Mouse (Mus musculus) cerebellum, adult 2 months (tissue): ENCODE results near the gene Yod1. TPM values are rescaled to one million over a fixed set of nuclear protein-coding genes. Genes with fewer than 3 reads are reported as not detected.
A peak's percentile ranks its signal among the peaks of the same experiment; 100 is the strongest.

Experiments used
- DNase-seq, 2 experiments: peaks; one replicate each; pipeline ENCODE4 v3.0.0; 2021
- H3K27ac ChIP-seq: fragments of 200-500 bp; 2 replicates; pipeline ENCODE4 v1.5.1; 2012; ENCODE audit warnings: low read length, control low read depth, inconsistent platforms; ENCODE audit not compliant: insufficient read depth
- H3K27me3 ChIP-seq: fragments of 200-500 bp; 2 replicates; pipeline ENCODE4 v1.6.1; 2012; ENCODE audit warnings: inconsistent platforms, mild to moderate bottlenecking, low read length, moderate library complexity; ENCODE audit not compliant: control insufficient read depth, insufficient read depth
- H3K4me1 ChIP-seq: fragments of 200-500 bp; 2 replicates; pipeline ENCODE4 v1.6.1; 2011; ENCODE audit warnings: low read length; ENCODE audit not compliant: control insufficient read depth, insufficient read depth
- H3K4me3 ChIP-seq: fragments of 200-500 bp; replicated peaks from 2 replicates; pipeline ENCODE3; 2011; ENCODE audit warnings: mild to moderate bottlenecking, low read depth, low read length, control low read depth; ENCODE audit not compliant: insufficient read depth
- CTCF ChIP-seq: fragments of 200-500 bp; IDR thresholded peaks from 2 replicates; pipeline ENCODE4 v1.5.1; 2011; ENCODE audit warnings: low read depth, mild to moderate bottlenecking, control low read depth, low read length, moderate library complexity, borderline replicate concordance; ENCODE audit not compliant: insufficient read depth
- POLR2A ChIP-seq: fragments of 200-500 bp; IDR thresholded peaks from 2 replicates; pipeline ENCODE4 v1.6.1; 2011; ENCODE audit warnings: low read length, control low read depth, borderline replicate concordance; ENCODE audit not compliant: insufficient read depth
- WGBS: fragments of 180-500 bp; shearing (Covaris S2); methylation state at CpG from one replicate; pipeline ENCODE4 v1.1.7; 2018; 5-methylcytosine and 5-hydroxymethylcytosine counted together
- polyA plus RNA-seq: library from polyadenylated mRNA; depleted of rRNA; stranded (reverse); fragments of >200 nt; gene quantifications from 2 replicates; pipeline ENCODE4 v1.2.3, GENCODE M21; 2012

Yod1 gene
- polyA plus RNA-seq, 1 experiment, result 7.6 TPM

DNA sequence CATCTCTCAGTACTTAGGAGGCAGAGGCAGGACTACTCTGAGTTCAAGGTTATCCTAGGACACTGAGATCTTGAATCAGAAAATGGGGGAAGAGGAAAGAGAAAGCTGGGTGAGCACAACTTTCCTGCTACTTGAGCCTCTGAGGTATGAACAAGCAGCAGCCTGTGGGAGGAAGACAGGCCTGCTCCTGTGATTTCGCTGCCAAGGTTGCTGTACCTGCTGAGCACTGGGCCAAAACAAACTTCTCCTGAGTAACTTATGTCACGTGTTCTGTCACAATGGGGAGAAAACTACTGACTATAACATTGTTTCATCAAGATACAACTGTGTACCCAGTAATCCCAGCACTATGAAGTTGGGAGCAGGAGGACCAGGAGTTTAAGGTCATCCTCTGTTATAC lies 13.5 kb upstream of the Yod1 start:
- TF ChIP-seq CTCF (no peak), POLR2A (no peak)
- WGBS, result 83% methylated on average over 2 of the region's 2 CpGs
- DNase-seq, result no peak
- no peak overlapping the region for H3K27ac ChIP-seq
- no peak overlapping the region for H3K4me3 ChIP-seq
- no peaks in the 10 kb centered on the region for H3K4me1 ChIP-seq
- H3K27me3 ChIP-seq, result no peaks in the 10 kb centered on the region

DNA sequence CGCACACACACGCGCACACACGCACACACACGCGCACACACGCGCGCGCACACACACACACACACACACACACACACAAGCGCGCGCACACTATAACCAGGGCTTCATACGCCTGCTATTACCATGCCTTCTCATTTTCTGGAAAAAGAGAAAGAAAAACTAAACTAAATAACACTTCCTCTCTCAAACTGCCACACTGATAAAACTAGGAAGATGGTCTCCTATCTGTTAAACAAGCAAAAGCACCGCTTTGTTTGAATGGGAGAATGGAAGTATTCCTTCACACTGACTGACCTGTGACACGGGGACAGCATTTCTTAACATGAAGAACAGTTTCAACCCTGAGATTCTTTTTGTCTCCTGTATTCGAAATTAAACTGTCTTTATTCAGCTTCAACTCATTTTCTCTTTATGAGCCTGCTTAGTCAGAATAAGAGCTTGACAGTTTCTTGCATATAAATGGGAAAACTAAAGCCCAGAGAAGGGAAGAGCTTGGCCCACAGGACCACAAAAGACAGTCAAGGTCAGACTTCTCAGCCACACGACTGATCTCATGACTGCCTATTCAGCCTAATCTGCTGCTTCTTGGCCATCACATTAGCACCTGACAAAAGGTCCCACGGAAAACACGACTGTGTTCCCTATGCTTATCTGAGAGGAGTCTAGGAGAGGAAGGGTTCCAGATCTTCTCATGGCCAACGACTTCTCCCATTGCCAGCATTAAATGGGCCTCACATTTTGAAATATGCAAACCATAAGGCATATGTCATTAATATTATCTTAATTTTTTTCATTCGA lies 6.6 kb upstream of the Yod1 start:
- no peaks in the 10 kb centered on the region for H3K4me1 ChIP-seq
- no peaks in the 10 kb centered on the region for H3K27me3 ChIP-seq
- TF ChIP-seq POLR2A (no peak), CTCF (no peak)
- DNase-seq, result no peak
- H3K27ac ChIP-seq, result no peak overlapping the region
- 90% methylated on average over 22 of the region's 22 CpGs for WGBS
- H3K4me3 ChIP-seq, result no peak overlapping the region

DNA sequence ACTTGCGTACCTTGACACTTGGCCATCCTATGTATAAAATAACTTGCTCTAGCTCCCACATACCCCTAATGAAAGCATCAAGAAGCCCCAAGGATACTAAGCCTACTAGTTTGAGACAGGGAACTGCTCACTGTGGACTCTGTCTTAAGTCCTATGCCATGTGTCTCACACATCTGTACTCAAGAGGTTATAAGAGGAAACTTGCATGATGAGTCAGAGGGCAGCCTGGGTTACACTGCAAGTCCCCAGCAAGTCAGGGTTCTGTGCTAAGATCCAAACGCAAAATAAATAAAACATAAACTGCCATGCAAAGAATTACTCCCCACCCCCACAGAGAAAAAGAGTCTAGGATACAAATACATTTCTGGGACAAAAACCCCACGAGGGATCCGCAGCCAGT lies 3.1 kb upstream of the Yod1 start:
- no peak for TF ChIP-seq CTCF
- no peak for TF ChIP-seq POLR2A
- peaks cover 4% of the 10 kb centered on the region; the same call in 1 of the 2 replicates for H3K4me1 ChIP-seq
- no peak overlapping the region for H3K4me3 ChIP-seq
- WGBS, result 74% methylated on average over 4 of the region's 4 CpGs
- H3K27me3 ChIP-seq, result no peaks in the 10 kb centered on the region
- no peak overlapping the region for H3K27ac ChIP-seq
- no peak for DNase-seq

DNA sequence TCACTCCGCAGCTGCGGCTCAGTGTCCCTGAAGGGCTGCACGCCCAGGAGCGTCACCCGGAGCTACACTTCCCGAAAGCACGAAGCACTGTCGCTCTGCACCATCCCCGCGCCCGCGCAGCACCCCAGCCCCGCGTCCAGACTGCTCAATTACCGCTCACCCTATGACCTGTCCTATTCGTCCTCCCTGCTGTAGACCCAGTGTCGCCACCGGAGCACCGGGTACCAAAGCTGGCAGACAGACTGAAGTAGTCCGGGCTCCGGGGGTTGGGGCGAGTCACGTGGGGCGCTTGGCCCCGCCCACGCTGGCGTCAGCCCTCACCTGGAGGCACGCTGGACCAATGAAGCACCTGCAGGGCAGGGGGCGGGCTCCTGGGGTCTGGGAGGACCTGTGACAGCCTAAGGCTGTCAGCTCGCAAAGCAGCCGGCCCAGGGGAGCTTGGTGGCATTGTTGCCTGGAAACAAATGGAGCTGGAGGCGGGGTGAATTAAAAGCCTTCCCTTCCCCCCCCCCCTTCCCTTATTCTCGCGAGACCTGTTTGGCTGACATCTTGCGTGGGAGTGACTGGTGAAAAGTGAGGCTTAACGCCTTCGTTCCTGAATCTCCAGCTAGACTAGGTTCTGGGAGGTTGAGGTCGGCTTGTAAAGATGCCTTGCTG lies 1.4 kb upstream of the Yod1 start, which contains the start of gene Gm29427:
Gm29427 (minus strand) TSS at position 239 of the 657 bp plus-strand sequence.
- peak within 1 kb of the TSS; percentile 84 for H3K27ac ChIP-seq
- peak; percentile 99 for DNase-seq
- peaks cover 5% of the 10 kb centered on the region; the same call in 1 of the 2 replicates for H3K4me1 ChIP-seq
- TF ChIP-seq POLR2A (peak; percentile 57; the same call in 1 of the 2 replicates), CTCF (no peak)
- no peaks in the 10 kb centered on the region for H3K27me3 ChIP-seq
- WGBS, result under 1% methylated on average over 38 of the region's 38 CpGs
- H3K4me3 ChIP-seq, result peak within 1 kb of the TSS; percentile 94

DNA sequence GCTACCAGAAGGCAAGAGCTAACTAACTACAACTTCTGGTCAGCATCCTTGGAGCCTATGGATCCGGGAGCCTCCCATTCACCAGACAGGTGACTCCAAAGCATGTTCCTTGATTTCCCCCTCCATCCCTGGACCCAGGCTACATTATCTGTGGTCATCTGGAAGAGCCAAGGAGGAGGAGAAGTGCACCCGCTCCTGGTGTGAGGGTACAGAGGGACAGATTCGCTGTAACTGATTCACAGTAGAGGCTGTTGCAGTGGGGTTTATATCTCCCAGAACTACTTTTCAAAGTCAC lies 962 bp upstream of the Yod1 start:
- no peaks in the 10 kb centered on the region for H3K27me3 ChIP-seq
- H3K27ac ChIP-seq, result peak overlapping the region; percentile 84
- no peak for DNase-seq
- H3K4me3 ChIP-seq, result peak overlapping the region; percentile 94
- WGBS, result 0% methylated on average over 3 of the region's 3 CpGs
- H3K4me1 ChIP-seq, result peaks cover 5% of the 10 kb centered on the region; the same call in 1 of the 2 replicates
- TF ChIP-seq POLR2A (no peak), CTCF (no peak)

DNA sequence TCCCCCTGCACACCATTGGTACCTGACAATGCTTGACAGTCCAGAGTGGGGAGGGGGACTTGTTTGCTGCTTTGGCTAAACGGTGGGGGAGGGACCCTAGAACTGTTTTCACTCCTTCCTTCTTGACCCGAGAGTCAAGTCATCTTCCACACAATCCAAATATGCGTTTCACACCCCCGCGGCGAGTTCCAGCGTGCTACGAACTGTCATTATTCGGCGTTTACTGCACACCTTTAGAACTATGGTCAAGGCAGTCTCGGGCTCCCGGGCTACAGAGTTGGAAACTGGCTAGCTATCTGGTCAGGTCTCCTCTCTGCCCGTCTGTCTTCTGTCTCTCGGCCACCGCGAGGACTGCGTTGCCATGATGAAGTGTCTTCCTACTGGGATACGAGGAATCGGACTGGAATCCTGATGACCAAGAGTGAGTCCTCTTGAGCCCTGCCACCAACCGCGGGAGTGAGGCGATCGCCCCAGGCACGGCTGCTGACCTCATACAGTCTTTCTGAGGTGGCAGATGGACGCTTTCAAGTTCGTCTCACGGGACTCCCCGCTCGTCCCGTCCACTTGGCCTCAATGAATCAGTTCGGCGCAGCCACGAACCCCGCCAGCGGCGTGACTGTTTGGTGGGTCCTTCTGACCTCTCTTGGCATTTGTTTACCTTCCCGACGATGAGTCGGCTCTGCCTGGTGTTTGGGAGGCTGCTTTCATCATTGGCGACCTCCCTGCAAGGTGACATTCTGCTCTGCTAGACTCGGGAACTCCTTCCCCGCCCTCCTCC lies 425 bp upstream of the Yod1 start:
- Histone ChIP-seq H3K4me3 (peak overlapping the region; percentile 94), H3K27ac (peak overlapping the region; percentile 84), H3K4me1 (peaks cover 5% of the 10 kb centered on the region; the same call in 1 of the 2 replicates), H3K27me3 (no peaks in the 10 kb centered on the region)
- TF ChIP-seq POLR2A (no peak), CTCF (no peak)
- DNase-seq, result peak in 1 of 2 experiments; percentile 72
- WGBS, result under 1% methylated on average over 42 of the region's 42 CpGs

DNA sequence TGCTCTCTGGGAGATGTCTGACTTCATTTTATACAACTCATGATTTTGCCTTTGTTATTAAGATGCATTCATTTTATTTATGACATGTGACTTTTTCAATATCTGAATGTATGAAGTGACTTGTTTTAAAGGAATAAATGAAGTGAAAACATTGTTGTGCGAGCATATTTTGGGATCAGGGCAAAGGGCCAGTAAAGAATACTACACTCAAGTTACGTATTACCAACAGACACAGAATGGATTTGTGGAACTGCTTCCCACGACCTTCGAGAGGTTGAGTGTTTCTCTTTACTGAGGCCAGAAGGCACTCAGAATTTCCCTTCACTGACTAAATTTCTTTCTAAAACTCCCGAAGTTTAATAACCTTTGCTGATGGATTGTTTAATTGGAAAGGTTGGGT lies 7.1 kb downstream of the Yod1 start:
- TF ChIP-seq CTCF, result no peak
- TF ChIP-seq POLR2A, result no peak
- DNase-seq, result no peak
- Histone ChIP-seq H3K4me1 (no peaks in the 10 kb centered on the region; the same call in 1 of the 2 replicates), H3K27ac (no peak overlapping the region), H3K27me3 (no peaks in the 10 kb centered on the region), H3K4me3 (no peak overlapping the region)
- WGBS, result 82% methylated on average over 5 of the region's 5 CpGs

DNA sequence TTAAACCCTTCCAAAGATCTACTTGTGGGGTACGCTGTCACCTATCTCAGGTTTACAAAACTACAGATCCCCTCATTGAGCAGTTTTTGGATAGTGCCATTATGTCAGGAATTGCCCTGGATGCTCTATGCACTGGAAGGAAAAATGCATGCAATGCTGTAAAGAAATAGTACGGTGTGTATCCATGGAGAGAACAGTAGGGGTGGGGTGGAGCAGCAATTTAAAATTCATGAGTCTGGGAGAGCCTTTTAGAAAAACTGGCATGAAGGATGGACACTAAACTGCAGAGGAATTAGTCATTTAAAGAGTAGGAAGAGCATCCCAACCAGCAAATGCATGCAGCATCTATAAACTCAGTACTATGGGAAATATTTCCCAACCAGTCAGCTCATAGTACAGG lies 9.3 kb downstream of the Yod1 start:
- no peak overlapping the region for H3K4me3 ChIP-seq
- TF ChIP-seq CTCF, result no peak
- TF ChIP-seq POLR2A, result no peak
- 62% methylated on average over 2 of the region's 2 CpGs for WGBS
- no peak overlapping the region for H3K27ac ChIP-seq
- H3K27me3 ChIP-seq, result no peaks in the 10 kb centered on the region
- DNase-seq, result no peak
- H3K4me1 ChIP-seq, result no peaks in the 10 kb centered on the region; the same call in 1 of the 2 replicates
